In genomic region chr10:128268371-128268770, GRCm38 (mm10) we compare ENCODE assay signal across 22 mouse cellular contexts. TPM values are rescaled to one million over a fixed set of nuclear protein-coding genes. Genes with fewer than 3 reads are reported as not detected.
DNase-seq lines count a peak whose midpoint lies in the region; ATAC-seq and TF ChIP-seq lines count a peak whose summit lies in the region.
"Had no signal": no experiment of that assay in that cellular context is flagged by ENCODE, and none has a peak within 500 bp of the region (broad histone marks: within the 10 kb centered on the region; RNA-seq: fewer than 3 reads in every experiment).

Gene Apof (plus strand): TSS chr10:128268671.

- peaks cover 4% of the 10 kb centered on the region; the same call in 1 of the 2 replicates for H3K36me3 ChIP-seq in hindbrain, embryonic 10.5 days
- no peaks in the 10 kb centered on the region for H3K36me3 ChIP-seq in hindbrain, embryonic 14.5 days (replicated peaks; ENCODE audit: control insufficient read depth, insufficient read depth)
- H3K36me3 ChIP-seq in liver, embryonic 16.5 days (ENCODE audit: control insufficient read depth, insufficient read depth) = no peaks in the 10 kb centered on the region
- H3K36me3 ChIP-seq: hindbrain, embryonic 12.5 days; midbrain, embryonic 10.5 days had no signal

- no peak within 1 kb of the TSS for H3K4me3 ChIP-seq in hindbrain, embryonic 10.5 days
- no peak within 1 kb of the TSS for H3K4me3 ChIP-seq in hindbrain, embryonic 14.5 days (replicated peaks; ENCODE audit: low read length)
- H3K4me3 ChIP-seq in embryonic fibroblast, embryonic 13.5 days (ENCODE audit: insufficient read depth, low read length) = no peak within 1 kb of the TSS
- peak within 1 kb of the TSS; percentile 82 for H3K4me3 ChIP-seq in liver, embryonic 16.5 days (ENCODE audit: low read depth, low read length)

- 0 out of 2 replicates have a peak within 1 kb of the TSS, but pooled peaks have one; percentile 24 for H3K27ac ChIP-seq in hindbrain, embryonic 10.5 days
- no peak within 1 kb of the TSS for H3K27ac ChIP-seq in hindbrain, embryonic 14.5 days
- H3K27ac ChIP-seq in embryonic fibroblast, embryonic 13.5 days (ENCODE audit: insufficient read depth, low read length) = 0 out of 2 replicates have a peak within 1 kb of the TSS, but pooled peaks have one; percentile 51
- peak within 1 kb of the TSS; percentile 76 for H3K27ac ChIP-seq in liver, embryonic 16.5 days (ENCODE audit: low read length)

- no peaks in the 10 kb centered on the region for H3K9me3 ChIP-seq in hindbrain, embryonic 10.5 days
- H3K9me3 ChIP-seq in hindbrain, embryonic 14.5 days (ENCODE audit: control insufficient read depth, low read length) = no peaks in the 10 kb centered on the region
- no peaks in the 10 kb centered on the region for H3K9me3 ChIP-seq in liver, embryonic 16.5 days (replicated peaks; ENCODE audit: control insufficient read depth, low read length)
- H3K9me3 ChIP-seq: hindbrain, embryonic 12.5 days; midbrain, embryonic 10.5 days had no signal

- no peak for TF ChIP-seq CTCF in embryonic fibroblast, embryonic 13.5 days (IDR thresholded peaks at IDR 0.05; ENCODE audit: borderline replicate concordance, insufficient read depth, low read length)

- no peak within 1 kb of the TSS for H3K4me2 ChIP-seq in hindbrain, embryonic 14.5 days (replicated peaks)
- peak within 1 kb of the TSS; percentile 95 for H3K4me2 ChIP-seq in liver, embryonic 16.5 days (ENCODE audit: low read depth, low read length)

- DNase-seq in hindbrain, embryonic 10.5 days (ENCODE audit: low spot score) = no peak
- DNase-seq in hindbrain, embryonic 14.5 days (ENCODE audit: low spot score) = no peak
- DNase-seq in adrenal gland, adult 8-10 months = peak; percentile 54
- no peak for DNase-seq in cerebellum, adult 11 months
- DNase-seq in embryo, embryonic 10 days (ENCODE audit: low spot score) = no peak
- DNase-seq in cerebellum, adult 18-20 months = no peak
- DNase-seq: cerebellum, postnatal 10 days; kidney, adult 18-20 months; layer of hippocampus, postnatal 36 days; left cerebral cortex, postnatal 4 days had no signal

- no peak for ATAC-seq in hindbrain, embryonic 14.5 days (ENCODE audit: low FRiP score)
- peak; percentile 35 for ATAC-seq in liver, embryonic 16.5 days (ENCODE audit: low read depth)
- ATAC-seq: lung, postnatal 0 days had no signal

- 80% methylated on average over 6 of the region's 6 CpGs for WGBS in hindbrain, embryonic 10.5 days
- WGBS in hindbrain, embryonic 14.5 days = 79% methylated on average over 6 of the region's 6 CpGs
- 72% methylated on average over 6 of the region's 6 CpGs for WGBS in liver, embryonic 16.5 days (ENCODE audit: insufficient replicate concordance)

- no peak for TF ChIP-seq POLR2A in embryonic fibroblast, embryonic 13.5 days (IDR thresholded peaks at IDR 0.05; ENCODE audit: low read depth, low read length)

- H3K4me1 ChIP-seq in hindbrain, embryonic 10.5 days (replicated peaks) = 0 out of 2 replicates have a peak, but pooled peaks cover 14% of the 10 kb centered on the region
- H3K4me1 ChIP-seq in hindbrain, embryonic 14.5 days (replicated peaks; ENCODE audit: control insufficient read depth, insufficient read depth, low read length) = 0 out of 2 replicates have a peak, but pooled peaks cover 3% of the 10 kb centered on the region
- H3K4me1 ChIP-seq in embryonic fibroblast, embryonic 13.5 days (ENCODE audit: control insufficient read depth, insufficient read depth, low read length) = no peaks in the 10 kb centered on the region
- H3K4me1 ChIP-seq in liver, embryonic 16.5 days (ENCODE audit: control insufficient read depth, low read depth, low read length) = peaks cover 12% of the 10 kb centered on the region

- no peak within 1 kb of the TSS for H3K9ac ChIP-seq in hindbrain, embryonic 14.5 days
- peak within 1 kb of the TSS; percentile 76 for H3K9ac ChIP-seq in liver, embryonic 16.5 days (ENCODE audit: low read depth, low read length)

- H3K27me3 ChIP-seq in hindbrain, embryonic 10.5 days (ENCODE audit: insufficient read depth, poor library complexity, severe bottlenecking) = no peaks in the 10 kb centered on the region
- no peaks in the 10 kb centered on the region for H3K27me3 ChIP-seq in hindbrain, embryonic 14.5 days (ENCODE audit: control insufficient read depth, insufficient read depth, low read length)
- no peaks in the 10 kb centered on the region for H3K27me3 ChIP-seq in liver, embryonic 16.5 days (ENCODE audit: control insufficient read depth, insufficient read depth, low read depth, low read length)

RNA-seq across cellular contexts. Expression of gene Apof, which starts in this region (rescaled TPM):
- not detected in 2 replicates for polyA plus RNA-seq in hindbrain, embryonic 10.5 days (2016; fragmentation: Nextera tagmentation; extraction: Ambion mirVana)
- not detected in 2 replicates for polyA plus RNA-seq in hindbrain, embryonic 14.5 days (2014; fragmentation: Nextera tagmentation; extraction: Ambion mirVana)
- 10 to 100 TPM in 2 of 4 experiments, 1 to 10 TPM in 2; 1.6 to 14.7 (median 6.9) TPM for total RNA-seq in adrenal gland, adult 8-10 months (2022)
- polyA plus RNA-seq in embryonic fibroblast, embryonic 13.5 days (2011; ENCODE audit: insufficient read length, low read depth, missing spikeins) = not detected in 2 replicates
- 212 and 253 TPM in 2 replicates for polyA plus RNA-seq in liver, embryonic 16.5 days (2015; fragmentation: Nextera tagmentation; extraction: Ambion mirVana)
- total RNA-seq: layer of hippocampus, postnatal 36 days; left cerebral cortex, postnatal 4 days; MEL; monocyte, adult 5-6 weeks had no signal
- polyA plus RNA-seq: brain, embryonic 14.5 days; embryonic facial prominence, embryonic 11.5 days; forebrain, embryonic 11.5 days; hindbrain, embryonic 12.5 days; lung, postnatal 0 days; midbrain, embryonic 10.5 days; neural tube, embryonic 14.5 days; stomach, embryonic 14.5 days had no signal

Comparison
In these comparisons a context has a peak if more than half of its experiments do, and no peak if none do; other contexts are left out.
1. RNA of gene Apof (polyA plus RNA-seq): 212 to 253 TPM in liver, embryonic 16.5 days; not detected in hindbrain, embryonic 14.5 days, not detected in hindbrain, embryonic 10.5 days and not detected in embryonic fibroblast, embryonic 13.5 days; every median in the first group is over 100 times any median in the second.